Mouse (Mus musculus): ENCODE measurements around the gene Serpinb7.
A peak's percentile ranks its signal among the peaks of the same experiment; 100 is the strongest.

Gene Serpinb7

DNA sequence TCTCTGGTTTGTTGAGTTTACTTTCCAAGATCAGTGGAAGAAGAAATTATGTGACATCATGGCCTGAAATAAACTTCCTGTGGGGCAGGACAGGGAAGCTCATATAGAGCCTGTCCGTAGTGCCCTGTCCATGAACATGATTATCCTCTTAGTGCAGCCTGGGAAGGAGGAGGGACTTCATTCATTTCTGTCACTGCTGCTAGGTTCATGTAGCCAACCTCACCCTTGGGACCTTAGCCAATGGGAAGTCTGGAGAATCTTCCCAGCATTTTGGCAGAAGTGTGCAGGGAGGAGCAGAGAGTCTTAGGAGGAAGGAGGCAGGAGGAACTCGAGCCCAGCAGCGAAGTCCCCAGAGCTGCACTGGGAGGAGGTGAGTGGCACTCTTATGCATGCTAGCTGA, at the start of gene Serpinb7:
Serpinb7 (plus strand) TSS at position 301 of the 400 bp plus-strand sequence.
- no peak for DNase-seq (ENCODE audit: low spot score)

DNA sequence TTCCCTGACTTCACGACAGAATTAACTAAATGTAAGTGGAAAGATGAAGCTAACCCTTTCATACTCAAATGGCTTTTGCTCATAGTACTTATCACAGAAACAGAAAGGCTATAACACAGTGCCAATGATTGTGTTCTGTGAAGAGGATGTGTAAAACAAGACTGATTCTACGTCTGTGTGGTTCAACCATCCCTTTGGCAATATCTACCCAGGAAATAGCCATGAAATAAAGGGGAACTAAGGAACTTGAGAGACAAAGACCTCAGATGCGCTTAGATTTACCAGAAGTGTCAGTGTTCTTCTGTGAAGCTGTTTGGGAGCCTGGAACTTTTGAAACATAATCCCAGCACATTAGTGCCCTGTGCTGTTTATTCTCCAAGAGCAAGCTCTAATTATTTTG, 49.1 kb upstream of the Serpinb7 start:
- no peak for DNase-seq (ENCODE audit: low spot score)

- DNase-seq (ENCODE audit: low spot score): no peak
Measured at GRCm38 (mm10) chr1:107351115-107351514, 48.3 kb upstream of the Serpinb7 start.

DNA sequence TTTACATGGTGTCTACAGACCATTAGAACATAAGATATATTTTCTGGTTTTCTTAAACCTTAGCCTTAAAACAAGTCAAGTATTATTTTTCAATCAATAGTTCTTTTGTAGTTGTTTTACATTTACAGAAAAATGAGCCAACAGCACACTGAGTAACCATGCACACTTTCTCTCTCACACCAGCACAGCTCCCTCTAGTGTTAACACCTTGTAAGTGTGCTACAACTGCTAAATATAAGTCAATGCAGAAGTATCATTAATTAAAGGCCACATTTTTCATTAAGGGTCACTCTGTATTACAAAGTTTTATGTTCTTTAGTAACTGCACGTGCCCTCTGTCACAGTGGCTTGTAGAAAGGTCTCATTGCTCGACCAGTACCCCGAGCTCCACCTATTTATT, 46.4 kb upstream of the Serpinb7 start:
- DNase-seq (ENCODE audit: low spot score): no peak

DNA sequence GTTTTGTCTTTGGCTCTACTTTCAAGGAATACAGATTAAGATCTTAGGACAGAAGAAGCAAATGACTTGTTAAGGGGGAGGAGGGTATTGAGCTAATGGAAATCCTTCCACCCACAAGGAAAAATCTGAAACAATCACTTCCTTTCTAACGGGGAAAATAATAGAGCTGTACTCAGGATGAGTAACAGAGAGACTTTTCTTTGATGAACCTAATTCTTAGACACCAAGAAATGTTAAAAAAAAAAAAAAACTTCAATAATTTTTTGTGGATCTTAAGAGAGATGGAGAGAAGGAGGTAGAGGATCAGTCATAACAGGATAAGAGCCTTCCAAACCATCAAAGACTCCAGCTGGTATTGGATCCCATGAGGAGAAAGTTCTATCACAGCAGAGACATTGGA, 38.6 kb upstream of the Serpinb7 start, which contains the start of gene Serpinb11:
Serpinb11 (plus strand) TSS at position 301 of the 400 bp plus-strand sequence.
- DNase-seq (ENCODE audit: low spot score): no peak

DNA sequence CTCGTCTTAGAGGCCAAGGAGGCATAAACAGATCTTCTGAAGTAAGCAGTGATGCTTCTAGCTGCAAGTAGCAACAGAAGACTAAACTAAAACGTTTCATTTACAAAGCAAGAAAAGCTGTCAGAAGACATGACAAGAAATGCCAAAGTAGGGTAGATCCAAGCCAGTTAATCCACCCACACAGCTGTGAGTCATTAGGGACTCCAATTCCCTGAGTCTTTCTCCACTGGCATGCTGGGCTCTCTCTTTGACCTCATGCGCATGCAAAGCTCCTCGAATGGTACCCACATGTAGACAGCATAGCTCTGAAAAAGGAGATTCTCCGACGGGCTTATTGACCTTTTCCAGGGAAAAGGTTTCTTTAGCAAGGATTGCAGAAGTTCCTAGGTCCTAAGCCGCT, 33.5 kb upstream of the Serpinb7 start:
- DNase-seq (ENCODE audit: low spot score): no peak

- no peak for DNase-seq (ENCODE audit: low spot score)
Measured at GRCm38 (mm10) chr1:107368944-107369343, 30.5 kb upstream of the Serpinb7 start.

DNA sequence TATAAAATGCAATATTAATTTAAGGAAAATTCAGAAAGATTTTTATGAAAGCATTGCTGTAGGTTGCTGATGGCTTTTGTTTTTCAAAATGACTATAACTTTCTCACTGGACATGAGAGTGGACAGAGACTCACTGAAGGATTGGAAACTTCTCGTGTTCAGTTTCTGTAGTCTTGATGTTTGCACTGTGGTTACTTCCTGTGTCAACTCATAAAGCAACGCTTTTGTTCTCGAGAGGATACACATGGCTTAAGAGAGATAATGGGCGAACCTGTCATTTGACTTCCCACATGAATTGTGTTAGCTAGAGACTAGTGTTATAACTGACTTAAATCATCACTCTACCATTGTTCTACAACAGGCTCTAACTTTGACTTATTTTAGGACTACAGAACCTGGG, 22.5 kb upstream of the Serpinb7 start:
- no peak for DNase-seq (ENCODE audit: low spot score)

DNA sequence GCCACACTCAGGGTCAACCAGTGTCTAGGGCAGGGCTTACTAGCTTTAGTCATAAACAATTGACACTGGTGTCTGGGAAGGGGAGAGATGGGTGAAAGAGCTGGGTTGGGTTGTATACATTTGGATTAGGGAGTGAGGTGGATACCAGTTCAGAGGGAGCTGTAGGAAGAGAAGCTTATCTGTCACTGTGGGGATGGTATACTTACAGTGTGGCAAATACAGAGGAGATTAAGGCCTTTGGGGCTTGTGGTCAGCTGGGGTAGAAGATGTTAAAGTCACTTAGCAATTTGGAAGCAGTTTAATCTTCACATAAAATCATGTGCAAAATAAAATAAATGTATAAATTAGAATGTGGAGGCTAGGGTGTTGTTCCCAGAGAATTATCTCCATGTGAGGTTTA, 21.1 kb upstream of the Serpinb7 start:
- no peak for DNase-seq (ENCODE audit: low spot score)

DNA sequence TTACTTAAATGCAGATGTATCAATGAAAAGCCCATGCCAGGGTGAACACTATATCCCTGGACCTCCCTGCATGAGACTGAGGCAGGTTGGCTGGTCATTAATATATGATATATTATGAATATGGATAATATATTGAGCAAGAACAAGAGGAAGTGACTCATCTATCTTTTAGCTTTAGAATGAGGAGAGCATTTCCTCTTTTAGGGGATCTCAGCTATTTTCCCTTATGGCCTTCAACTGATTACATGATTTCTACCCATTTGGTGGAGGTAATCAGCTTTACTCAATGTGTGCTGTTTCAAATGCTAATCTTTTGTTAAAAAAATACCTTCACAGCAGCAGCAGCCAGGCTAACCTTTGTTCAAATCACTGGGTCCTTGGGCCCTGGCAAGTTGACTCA, 18.0 kb upstream of the Serpinb7 start:
- DNase-seq (ENCODE audit: low spot score): no peak

- no peak for DNase-seq (ENCODE audit: low spot score)
Measured at GRCm38 (mm10) chr1:107382404-107382803, 17.1 kb upstream of the Serpinb7 start.

GRCm38 (mm10) chr1:107384532-107384931, 14.9 kb upstream of the Serpinb7 start:
- DNase-seq (ENCODE audit: low spot score): no peak

- no peak for DNase-seq (ENCODE audit: low spot score)
Measured at GRCm38 (mm10) chr1:107389753-107390152, 9.7 kb upstream of the Serpinb7 start.

DNA sequence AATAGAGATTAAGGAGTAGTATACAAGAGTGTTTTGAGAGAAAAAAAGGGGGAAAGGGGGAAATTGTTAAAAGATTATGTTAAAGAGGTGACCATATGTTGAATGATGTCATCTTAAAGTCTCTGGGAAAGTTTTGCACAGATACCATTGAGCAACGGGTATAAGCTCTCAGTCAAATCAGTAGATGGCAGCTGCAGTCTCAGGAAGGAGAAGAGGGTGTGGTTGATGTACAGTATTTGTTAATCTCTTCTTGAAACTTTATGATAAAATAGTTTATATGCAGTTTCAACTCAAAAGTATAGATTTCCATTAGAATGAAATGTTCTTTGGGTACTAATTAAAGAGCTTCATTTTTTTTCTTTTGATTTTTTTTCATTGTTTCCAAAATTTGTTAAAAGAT, 2.0 kb upstream of the Serpinb7 start:
- DNase-seq (ENCODE audit: low spot score): no peak

GRCm38 (mm10) chr1:107402082-107402481, 2.6 kb downstream of the Serpinb7 start:
- DNase-seq (ENCODE audit: low spot score): no peak

- no peak for DNase-seq (ENCODE audit: low spot score)
Measured at GRCm38 (mm10) chr1:107414650-107415049, 15.2 kb downstream of the Serpinb7 start.

DNA sequence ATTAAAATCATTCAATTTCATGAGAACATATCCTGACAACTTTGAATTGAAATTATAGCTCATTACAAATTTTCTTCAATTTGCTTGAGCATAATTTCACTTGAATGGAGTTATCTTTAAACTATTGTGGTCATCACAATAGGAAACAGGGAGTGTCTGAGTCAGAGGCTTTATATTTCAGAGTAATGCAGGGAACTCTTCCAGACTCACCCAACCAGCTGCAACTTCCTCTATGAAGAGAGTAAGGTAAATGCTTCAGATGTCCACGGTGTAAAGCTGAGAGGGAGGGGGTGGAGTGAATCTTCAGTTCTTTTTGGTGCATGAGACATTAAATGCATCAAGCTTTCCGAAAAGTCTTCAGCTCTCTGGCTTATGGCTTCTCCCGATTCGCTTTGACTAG, 23.0 kb downstream of the Serpinb7 start:
- DNase-seq (ENCODE audit: low spot score): no peak

DNA sequence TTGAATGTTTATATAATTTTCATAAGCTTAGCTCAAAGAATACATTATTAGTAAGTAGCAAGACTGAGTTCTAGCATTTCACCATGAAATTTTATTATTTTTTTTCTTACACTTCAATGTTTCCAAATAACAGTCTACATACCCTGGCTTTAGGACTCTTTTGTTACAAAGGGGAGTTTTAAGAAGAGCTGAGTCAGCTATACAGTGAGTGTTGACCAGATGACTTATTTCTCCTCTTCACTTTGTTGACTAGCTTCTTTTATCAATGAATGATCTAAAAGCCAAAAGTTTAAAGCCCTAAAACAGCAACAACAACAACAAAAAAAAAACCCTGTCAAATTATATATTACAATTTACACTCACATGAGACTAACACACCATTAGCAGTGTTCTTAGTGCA, 31.8 kb downstream of the Serpinb7 start:
- no peak for DNase-seq (ENCODE audit: low spot score)

DNA sequence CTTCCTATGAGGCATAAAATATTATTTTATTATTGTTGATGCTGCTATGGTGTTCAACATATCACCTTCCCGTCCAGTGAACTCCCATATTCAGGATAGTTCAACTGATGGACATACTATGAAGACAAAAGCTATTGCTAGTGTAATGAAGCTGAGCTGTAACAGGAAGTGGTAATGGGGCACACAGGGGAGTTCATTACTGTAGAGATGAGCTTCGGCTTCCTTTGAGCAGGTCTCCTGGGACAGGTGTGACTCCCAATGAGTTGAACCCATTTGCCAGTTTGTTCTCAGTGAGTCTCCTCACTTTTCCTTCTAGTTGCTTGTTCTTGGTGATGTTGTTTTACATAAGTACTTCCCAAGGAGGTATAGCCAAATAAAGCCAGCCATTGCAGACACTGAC, 36.1 kb downstream of the Serpinb7 start:
- no peak for DNase-seq (ENCODE audit: low spot score)

DNA sequence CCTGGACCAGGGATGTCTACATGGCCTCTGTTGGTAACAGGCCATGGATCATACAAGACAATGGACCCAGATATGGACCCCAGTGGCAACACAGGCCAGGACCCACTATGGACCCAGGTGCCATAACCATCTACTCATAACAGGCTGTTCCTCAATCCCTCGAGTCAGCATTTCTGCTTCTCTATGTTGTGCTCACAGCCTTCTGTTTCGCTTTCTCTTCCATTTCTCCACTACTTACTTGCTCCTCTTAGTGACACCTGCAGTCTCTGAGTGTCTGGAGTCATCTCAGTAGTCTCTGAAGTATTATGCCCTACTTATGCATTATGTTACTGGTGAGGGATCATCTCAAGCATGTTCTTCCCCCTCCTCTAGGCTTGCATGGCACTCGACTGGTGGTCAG, 40.0 kb downstream of the Serpinb7 start:
- no peak for DNase-seq (ENCODE audit: low spot score)

- DNase-seq (ENCODE audit: low spot score): no peak
Measured at GRCm38 (mm10) chr1:107445352-107445751, 45.9 kb downstream of the Serpinb7 start.

- no peak for DNase-seq (ENCODE audit: low spot score)
Measured at GRCm38 (mm10) chr1:107447228-107447931, 47.9 kb downstream of the Serpinb7 start.

GRCm38 (mm10) chr1:107479909-107480308, 80.5 kb downstream of the Serpinb7 start:
- no peak for DNase-seq (ENCODE audit: low spot score)

GRCm38 (mm10) chr1:107481452-107481851, 82.0 kb downstream of the Serpinb7 start:
- peak; percentile 78 for DNase-seq (ENCODE audit: low spot score)
